Mouse (Mus musculus): ENCODE data around the gene 1700025C18Rik. TPM values are rescaled to one million over a fixed set of nuclear protein-coding genes. Genes with fewer than 3 reads are reported as not detected.

1700025C18Rik gene
- polyA plus RNA-seq, 1 experiment from 2014 or later = not detected

GRCm38 (mm10) chr2:165077055-165077454 lies 13.5 kb downstream of the 1700025C18Rik start:
- Histone ChIP-seq H3K4me1 (peaks cover 58% of the 10 kb centered on the region), H3K9ac (replicated peaks) (peak overlapping the region; percentile 37), H3K9me3 (no peaks in the 10 kb centered on the region), H3K27ac (replicated peaks) (peak overlapping the region; percentile 60), H3K4me2 (replicated peaks) (peak overlapping the region; percentile 31), H3K4me3 (no peak overlapping the region), H3K36me3 (no peaks in the 10 kb centered on the region), H3K27me3 (peaks cover 90% of the 10 kb centered on the region)
- WGBS = 0% methylated on average over 9 of the region's 9 CpGs
- ATAC-seq (ENCODE audit: low FRiP score, low read depth) = peak; percentile 53

- 46% methylated on average over 2 of the region's 2 CpGs for WGBS
- Histone ChIP-seq H3K27ac (replicated peaks) (no peak overlapping the region), H3K36me3 (no peaks in the 10 kb centered on the region), H3K9me3 (no peaks in the 10 kb centered on the region), H3K9ac (replicated peaks) (no peak overlapping the region), H3K4me1 (peaks cover 50% of the 10 kb centered on the region), H3K4me3 (no peak overlapping the region), H3K27me3 (peaks cover 92% of the 10 kb centered on the region), H3K4me2 (replicated peaks) (no peak overlapping the region)
- ATAC-seq (ENCODE audit: low FRiP score, low read depth) = no peak
Measured at GRCm38 (mm10) chr2:165074937-165075336, 15.6 kb downstream of the 1700025C18Rik start.

GRCm38 (mm10) chr2:165074081-165074884 lies 16.3 kb downstream of the 1700025C18Rik start:
- ATAC-seq (ENCODE audit: low FRiP score, low read depth) = no peak
- Histone ChIP-seq H3K36me3 (no peaks in the 10 kb centered on the region), H3K9me3 (no peaks in the 10 kb centered on the region), H3K4me1 (peaks cover 47% of the 10 kb centered on the region), H3K27me3 (peaks cover 92% of the 10 kb centered on the region), H3K4me3 (no peak overlapping the region), H3K9ac (replicated peaks) (no peak overlapping the region), H3K27ac (replicated peaks) (no peak overlapping the region), H3K4me2 (replicated peaks) (no peak overlapping the region)
- 50% methylated on average over 11 of the region's 11 CpGs for WGBS

GRCm38 (mm10) chr2:165073381-165073781 lies 17.2 kb downstream of the 1700025C18Rik start:
- H3K4me2 ChIP-seq (replicated peaks) = no peak overlapping the region
- no peaks in the 10 kb centered on the region for H3K36me3 ChIP-seq
- H3K4me1 ChIP-seq = peaks cover 38% of the 10 kb centered on the region
- no peak for ATAC-seq (ENCODE audit: low FRiP score, low read depth)
- no peaks in the 10 kb centered on the region for H3K9me3 ChIP-seq
- H3K9ac ChIP-seq (replicated peaks) = no peak overlapping the region
- H3K27ac ChIP-seq (replicated peaks) = no peak overlapping the region
- no peak overlapping the region for H3K4me3 ChIP-seq
- peaks cover 87% of the 10 kb centered on the region for H3K27me3 ChIP-seq
- WGBS = 28% methylated on average over 8 of the region's 9 CpGs

- Histone ChIP-seq H3K27ac (replicated peaks) (no peak overlapping the region), H3K4me1 (peaks cover 8% of the 10 kb centered on the region), H3K9me3 (no peaks in the 10 kb centered on the region), H3K4me3 (no peak overlapping the region), H3K27me3 (peaks cover 56% of the 10 kb centered on the region), H3K9ac (replicated peaks) (no peak overlapping the region; the same call in 1 of the 2 replicates), H3K36me3 (no peaks in the 10 kb centered on the region), H3K4me2 (replicated peaks) (peak overlapping the region; percentile 44)
- WGBS = 15% methylated on average over 23 of the region's 23 CpGs
- ATAC-seq (ENCODE audit: low FRiP score, low read depth) = peak; percentile 50
Measured at GRCm38 (mm10) chr2:165070096-165070816, 20.3 kb downstream of the 1700025C18Rik start.

- peaks cover 8% of the 10 kb centered on the region for H3K4me1 ChIP-seq
- H3K9me3 ChIP-seq = no peaks in the 10 kb centered on the region
- H3K36me3 ChIP-seq = no peaks in the 10 kb centered on the region
- no peak overlapping the region for H3K4me2 ChIP-seq (replicated peaks)
- ATAC-seq (ENCODE audit: low FRiP score, low read depth) = no peak
- WGBS = 84% methylated on average over 2 of the region's 2 CpGs
- no peak overlapping the region for H3K27ac ChIP-seq (replicated peaks)
- H3K27me3 ChIP-seq = peaks cover 43% of the 10 kb centered on the region
- no peak overlapping the region for H3K4me3 ChIP-seq
- H3K9ac ChIP-seq (replicated peaks) = no peak overlapping the region
Measured at GRCm38 (mm10) chr2:165068806-165069205, 21.7 kb downstream of the 1700025C18Rik start.

GRCm38 (mm10) chr2:165064489-165064888 lies 26.1 kb downstream of the 1700025C18Rik start:
- H3K27ac ChIP-seq (replicated peaks) = no peak overlapping the region

GRCm38 (mm10) chr2:165061638-165062433 lies 28.7 kb downstream of the 1700025C18Rik start:
- no peak overlapping the region for H3K4me2 ChIP-seq (replicated peaks)
- no peaks in the 10 kb centered on the region for H3K4me1 ChIP-seq
- ATAC-seq (ENCODE audit: low FRiP score, low read depth) = no peak
- peaks cover 12% of the 10 kb centered on the region for H3K27me3 ChIP-seq
- no peak overlapping the region for H3K9ac ChIP-seq (replicated peaks)
- H3K4me3 ChIP-seq = no peak overlapping the region
- H3K27ac ChIP-seq (replicated peaks) = no peak overlapping the region
- no peaks in the 10 kb centered on the region for H3K9me3 ChIP-seq
- 85% methylated on average over 16 of the region's 16 CpGs for WGBS
- H3K36me3 ChIP-seq = no peaks in the 10 kb centered on the region

More at GRCm38 (mm10) chr2:165064489-165064888, 26.1 kb downstream of the 1700025C18Rik start:
- H3K9ac ChIP-seq (replicated peaks) = no peak overlapping the region
- 75% methylated on average over 7 of the region's 7 CpGs for WGBS
- no peaks in the 10 kb centered on the region for H3K9me3 ChIP-seq
- no peak for ATAC-seq (ENCODE audit: low FRiP score, low read depth)
- no peak overlapping the region for H3K4me2 ChIP-seq (replicated peaks)
- no peaks in the 10 kb centered on the region for H3K36me3 ChIP-seq
- peaks cover 10% of the 10 kb centered on the region; the same call in 1 of the 2 replicates for H3K27me3 ChIP-seq
- H3K4me3 ChIP-seq = no peak overlapping the region
- H3K4me1 ChIP-seq = no peaks in the 10 kb centered on the region

- WGBS = 90% methylated on average over 4 of the region's 4 CpGs
- Histone ChIP-seq H3K27me3 (peaks cover 29% of the 10 kb centered on the region), H3K4me2 (replicated peaks) (no peak overlapping the region), H3K4me3 (no peak overlapping the region), H3K9me3 (no peaks in the 10 kb centered on the region), H3K4me1 (peaks cover 9% of the 10 kb centered on the region), H3K36me3 (no peaks in the 10 kb centered on the region), H3K27ac (replicated peaks) (no peak overlapping the region), H3K9ac (replicated peaks) (no peak overlapping the region)
- ATAC-seq (ENCODE audit: low FRiP score, low read depth) = no peak
Measured at GRCm38 (mm10) chr2:165059961-165060360, 30.6 kb downstream of the 1700025C18Rik start.

- ATAC-seq (ENCODE audit: low FRiP score, low read depth) = no peak
- H3K4me2 ChIP-seq (replicated peaks) = 0 out of 2 replicates have a peak overlapping the region, but pooled peaks have one; percentile 46
Measured at GRCm38 (mm10) chr2:165056377-165057085, 34.0 kb downstream of the 1700025C18Rik start.

GRCm38 (mm10) chr2:165055905-165056304 lies 34.6 kb downstream of the 1700025C18Rik start:
- H3K4me3 ChIP-seq = peak overlapping the region; percentile 24

More at GRCm38 (mm10) chr2:165056377-165057085, 34.0 kb downstream of the 1700025C18Rik start:
- WGBS = 77% methylated on average over 14 of the region's 14 CpGs
- Histone ChIP-seq H3K4me1 (peaks cover 14% of the 10 kb centered on the region), H3K4me3 (no peak overlapping the region), H3K9me3 (no peaks in the 10 kb centered on the region), H3K27me3 (peaks cover 38% of the 10 kb centered on the region), H3K36me3 (no peaks in the 10 kb centered on the region), H3K9ac (replicated peaks) (no peak overlapping the region), H3K27ac (replicated peaks) (no peak overlapping the region)

More at GRCm38 (mm10) chr2:165055905-165056304, 34.6 kb downstream of the 1700025C18Rik start:
- no peak overlapping the region for H3K27ac ChIP-seq (replicated peaks)
- H3K9ac ChIP-seq (replicated peaks) = 0 out of 2 replicates have a peak overlapping the region, but pooled peaks have one; percentile 28
- no peak for ATAC-seq (ENCODE audit: low FRiP score, low read depth)
- peak overlapping the region; percentile 46 for H3K4me2 ChIP-seq (replicated peaks)
- H3K27me3 ChIP-seq = peaks cover 40% of the 10 kb centered on the region
- WGBS = 11% methylated on average over 6 of the region's 7 CpGs
- H3K36me3 ChIP-seq = no peaks in the 10 kb centered on the region
- no peaks in the 10 kb centered on the region for H3K9me3 ChIP-seq
- H3K4me1 ChIP-seq = peaks cover 19% of the 10 kb centered on the region
